ENCODE assay signal across 18 mouse cellular contexts in the genomic region with DNA sequence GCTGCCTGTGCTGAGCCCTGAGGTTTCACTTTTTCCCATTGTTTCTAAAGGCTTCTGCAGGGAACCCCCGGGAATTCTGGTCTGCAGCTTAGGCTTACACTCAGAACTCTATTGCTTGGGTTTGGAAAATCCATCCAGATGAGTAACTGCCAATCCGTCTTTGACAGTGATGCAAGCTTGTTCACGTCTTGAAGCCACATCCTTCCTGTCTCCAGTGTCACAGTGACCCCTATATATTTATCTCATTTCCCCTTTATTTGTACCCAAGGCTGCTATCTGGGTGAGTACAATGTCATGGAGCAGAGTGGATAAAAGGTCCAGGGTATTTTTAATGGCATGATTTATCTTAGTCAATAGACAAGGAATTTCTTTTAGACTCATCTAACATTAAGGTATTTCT. TPM values are rescaled to one million over a fixed set of nuclear protein-coding genes. Genes with fewer than 3 reads are reported as not detected.
A peak's percentile ranks its signal among the peaks of the same experiment; 100 is the strongest.
DNase-seq lines count a peak whose midpoint lies in the region; TF ChIP-seq lines count a peak whose summit lies in the region.
"Had no signal": no experiment of that assay in that cellular context is flagged by ENCODE, and none has a peak within 500 bp of the region (broad histone marks: within the 10 kb centered on the region; RNA-seq: fewer than 3 reads in every experiment).

A gene (plus strand): TSS at position 245 of the 400 bp plus-strand sequence.

- WGBS in macrophage (ENCODE audit: missing documents) = 0% methylated on average over 3 of the region's 3 CpGs

- peak within 1 kb of the TSS; percentile 54; the same call in 1 of the 2 replicates for H3K27ac ChIP-seq in left cerebral cortex, adult 2 months
- peak within 1 kb of the TSS; percentile 99 for H3K27ac ChIP-seq in macrophage
- H3K27ac ChIP-seq: heart, embryonic 15.5 days; hindbrain, embryonic 14.5 days; kidney, postnatal 0 days; neural tube, embryonic 12.5 days; stomach, postnatal 0 days had no signal

- intact Hi-C loops in left cerebral cortex, adult 2 months (cut with DNase I) = no loop called here

- TF ChIP-seq CTCF in left cerebral cortex, adult 2 months (IDR thresholded peaks at IDR 0.05) = no peak

- H3K4me3 ChIP-seq in left cerebral cortex, adult 2 months = no peak within 1 kb of the TSS
- H3K4me3 ChIP-seq in macrophage (ENCODE audit: inconsistent target) = peak within 1 kb of the TSS; percentile 50
- H3K4me3 ChIP-seq: heart, embryonic 15.5 days; neural tube, embryonic 12.5 days had no signal

- peaks cover 3% of the 10 kb centered on the region; the same call in 1 of the 2 replicates for H3K36me3 ChIP-seq in macrophage (ENCODE audit: inconsistent target)
- H3K36me3 ChIP-seq: heart, embryonic 15.5 days; neural tube, embryonic 12.5 days had no signal

- no peak for DNase-seq in left cerebral cortex, adult 2 months (ENCODE audit: extremely low spot score in 1 of 2, low spot score in 2 of 2)
- DNase-seq in left cerebral cortex, adult 11 months (ENCODE audit: low spot score) = no peak
- peak; percentile 78 for DNase-seq in 416B (ENCODE audit: low read depth)
- DNase-seq in MEL-GATA-1-ER (ENCODE audit: extremely low read depth, low read depth) = peak; percentile 11
- no peak for DNase-seq in right cerebral cortex, postnatal 14 days
- no peak for DNase-seq in retina, embryonic 14.5 days (ENCODE audit: low spot score)
- DNase-seq: adrenal gland, postnatal 14 days; cerebellum, postnatal 25 days; gastrocnemius, postnatal 36 days; lung, embryonic 14.5 days; thymus, postnatal 25 days had no signal

- peaks cover 35% of the 10 kb centered on the region for H3K79me2 ChIP-seq in macrophage (ENCODE audit: inconsistent target)

RNA-seq across cellular contexts. Expression of the gene that starts here (rescaled TPM):
- total RNA-seq in left cerebral cortex, adult 2 months (2021) = under 1 TPM; 0.72 to 0.88 TPM
- total RNA-seq in macrophage (2018; cell fraction: chromatin; rRNA removed) = 1,000 to 10,000 TPM in 11 of 26 experiments, 100 to 1,000 TPM in 14, 10 to 100 TPM in 1; 75.9 to 3,830 (median 872) TPM
- total RNA-seq in macrophage (2018; cell fraction: cytosol; rRNA removed) = 100 to 1,000 TPM in 12 of 26 experiments, 10 to 100 TPM in 14; 22.4 to 664 (median 78.7) TPM
- 1,000 to 10,000 TPM in 7 of 26 experiments, 100 to 1,000 TPM in 17, 10 to 100 TPM in 2; 53.6 to 2,106 (median 679) TPM for total RNA-seq in macrophage (2018; cell fraction: nucleus; rRNA removed)
- 12.7 to 36.4 TPM (median 25.2 TPM) in 3 replicates for polyA plus RNA-seq in macrophage (2018)
- polyA plus RNA-seq: CD4-positive, CD25-positive, alpha-beta regulatory T cell, adult 4 months had no signal

Comparison
In these comparisons a context has a peak if more than half of its experiments do, and no peak if none do; other contexts are left out.
1. DNase-seq: peak in 416B (single experiment) and MEL-GATA-1-ER (single experiment); none in left cerebral cortex, adult 2 months (0 of 2), left cerebral cortex, adult 11 months (single experiment), right cerebral cortex, postnatal 14 days (single experiment) and retina, embryonic 14.5 days (single experiment).